Mouse (Mus musculus) limb, embryonic 14.5 days (tissue): Measurements from ENCODE around the gene Smok3c. TPM values are rescaled to one million over a fixed set of nuclear protein-coding genes. Genes with fewer than 3 reads are reported as not detected.

Experiments
- ATAC-seq: fragments of 200-750 bp; cut with Nextera tagmentation; 2 replicates; pipeline ENCODE4 v1.8.0; 2017; ENCODE audit warnings: low read depth, moderate number of reproducible peaks, moderate TSS enrichment; ENCODE audit not compliant: low FRiP score
- DNase-seq: peaks from one replicate; pipeline ENCODE4 v3.0.0-alpha.2; 2015; ENCODE audit warnings: low spot score
- H3K27ac ChIP-seq: fragments of 300-500 bp; sonication (generic); replicated peaks from 2 replicates; pipeline ENCODE4 v1.5.1; 2014; ENCODE audit warnings: low read depth, mild to moderate bottlenecking, low read length, moderate library complexity, mixed read lengths
- H3K27me3 ChIP-seq: fragments of 300-500 bp; sonication (generic); 2 replicates; pipeline ENCODE4 v1.6.1; 2014; ENCODE audit warnings: low read length, mixed read lengths; ENCODE audit not compliant: control insufficient read depth, insufficient read depth
- H3K36me3 ChIP-seq: fragments of 300-500 bp; sonication (generic); 2 replicates; pipeline ENCODE4 v1.6.1; 2014; ENCODE audit warnings: mild to moderate bottlenecking, low read length, moderate library complexity, mixed read lengths; ENCODE audit not compliant: control insufficient read depth, insufficient read depth
- H3K4me1 ChIP-seq: fragments of 300-500 bp; sonication (generic); 2 replicates; pipeline ENCODE4 v1.6.1; 2014; ENCODE audit warnings: antibody characterized with exemption, low read length, mixed read lengths; ENCODE audit not compliant: control insufficient read depth, insufficient read depth
- H3K4me2 ChIP-seq: fragments of 300-500 bp; sonication (generic); replicated peaks from 2 replicates; pipeline ENCODE4 v1.6.1; 2014; ENCODE audit warnings: low read depth, mild to moderate bottlenecking, low read length, moderate library complexity; ENCODE audit not compliant: severe bottlenecking
- H3K4me3 ChIP-seq: fragments of 300-500 bp; sonication (generic); replicated peaks from 2 replicates; pipeline ENCODE4 v1.5.1; 2014; ENCODE audit warnings: low read length
- H3K9ac ChIP-seq: fragments of 300-500 bp; sonication (generic); 2 replicates; pipeline ENCODE4 v1.6.1; 2014; ENCODE audit warnings: mild to moderate bottlenecking, low read depth, low read length, moderate library complexity; ENCODE audit not compliant: severe bottlenecking
- H3K9me3 ChIP-seq: fragments of 300-500 bp; sonication (generic); 2 replicates; pipeline ENCODE4 v1.6.1; 2016; ENCODE audit warnings: low read length; ENCODE audit not compliant: control insufficient read depth
- POLR2A ChIP-seq: fragments of 200-500 bp; IDR thresholded peaks from 2 replicates; pipeline ENCODE4 v1.8.0; 2012; ENCODE audit warnings: inconsistent platforms, mild to moderate bottlenecking, moderate library complexity, borderline replicate concordance; ENCODE audit not compliant: insufficient read depth, insufficient read length; ENCODE audit errors: extremely low read depth
- WGBS: fragments of 180-500 bp; shearing (Covaris S2); extraction: QIAGEN DNeasy Blood & Tissue Kit; methylation state at CpG from one replicate; pipeline ENCODE4 v1.1.7; 2014; 5-methylcytosine and 5-hydroxymethylcytosine counted together
- polyA plus RNA-seq, 2 experiments: library from polyadenylated mRNA; depleted of rRNA in 1 of 2; stranded (reverse) in 1 of 2; unstranded in 1 of 2; fragments of >200 nt; fragmentation: Nextera tagmentation in 1 of 2; extraction: Ambion mirVana in 1 of 2; gene quantifications; 2 replicates each; pipeline versions ENCODE4 v1.2.1 to v1.2.3; 2012 to 2014

Smok3c gene
- polyA plus RNA-seq, 2 experiments: not detected

GRCm38 (mm10) chr5:138083318-138083900, 30.4 kb downstream of the Smok3c start:
- ATAC-seq (no peak), DNase-seq (no peak)
- no peak for TF ChIP-seq POLR2A
- no peak overlapping the region for H3K4me3 ChIP-seq
- no peak overlapping the region for H3K4me2 ChIP-seq
- no peaks in the 10 kb centered on the region for H3K9me3 ChIP-seq
- no peaks in the 10 kb centered on the region; the same call in none of the 2 replicates for H3K4me1 ChIP-seq
- H3K36me3 ChIP-seq: peaks cover 9% of the 10 kb centered on the region; the same call in 1 of the 2 replicates
- 62% methylated on average over 2 of the region's 2 CpGs for WGBS
- no peaks in the 10 kb centered on the region for H3K27me3 ChIP-seq
- no peak overlapping the region for H3K9ac ChIP-seq
- no peak overlapping the region for H3K27ac ChIP-seq

- no peak for DNase-seq
- Histone ChIP-seq H3K4me1 (no peaks in the 10 kb centered on the region; the same call in none of the 2 replicates), H3K9me3 (no peaks in the 10 kb centered on the region), H3K27me3 (no peaks in the 10 kb centered on the region), H3K36me3 (peaks cover 13% of the 10 kb centered on the region), H3K4me2 (no peak overlapping the region), H3K4me3 (no peak overlapping the region; the same call in 1 of the 2 replicates), H3K27ac (no peak overlapping the region), H3K9ac (no peak overlapping the region)
- no peak for ATAC-seq
- TF ChIP-seq POLR2A: no peak
- 86% methylated on average over 2 of the region's 2 CpGs for WGBS
Measured at GRCm38 (mm10) chr5:138083936-138084335, 30.9 kb downstream of the Smok3c start.

- H3K9me3 ChIP-seq: no peaks in the 10 kb centered on the region
- no peak for TF ChIP-seq POLR2A
- no peaks in the 10 kb centered on the region; the same call in none of the 2 replicates for H3K4me1 ChIP-seq
- peak overlapping the region; percentile 98 for H3K9ac ChIP-seq
- 15% methylated on average over 2 of the region's 2 CpGs for WGBS
- peaks cover 18% of the 10 kb centered on the region for H3K36me3 ChIP-seq
- DNase-seq (no peak), ATAC-seq (no peak)
- H3K27me3 ChIP-seq: no peaks in the 10 kb centered on the region
- H3K4me3 ChIP-seq: peak overlapping the region; percentile 95
- peak overlapping the region; percentile 71 for H3K4me2 ChIP-seq
- no peak overlapping the region for H3K27ac ChIP-seq
Measured at GRCm38 (mm10) chr5:138084507-138084906, 31.5 kb downstream of the Smok3c start.

GRCm38 (mm10) chr5:138084996-138085395, 32.0 kb downstream of the Smok3c start, which contains the start of gene Zkscan1:
Gene Zkscan1 (plus strand): TSS chr5:138085084.
- Histone ChIP-seq H3K9ac (peak within 1 kb of the TSS; percentile 98), H3K27ac (peak within 1 kb of the TSS; percentile 82), H3K4me2 (peak within 1 kb of the TSS; percentile 71), H3K4me3 (peak within 1 kb of the TSS; percentile 95), H3K4me1 (no peaks in the 10 kb centered on the region; the same call in none of the 2 replicates), H3K9me3 (no peaks in the 10 kb centered on the region), H3K36me3 (peaks cover 19% of the 10 kb centered on the region), H3K27me3 (no peaks in the 10 kb centered on the region)
- TF ChIP-seq POLR2A: peak; percentile 87; the same call in 1 of the 2 replicates
- ATAC-seq (peak; percentile 96), DNase-seq (peak; percentile 91)
- under 1% methylated on average over 27 of the region's 27 CpGs for WGBS

GRCm38 (mm10) chr5:138085421-138085911, 32.5 kb downstream of the Smok3c start:
- ATAC-seq: no peak
- DNase-seq: peak; percentile 24
- TF ChIP-seq POLR2A: no peak
- Histone ChIP-seq H3K9ac (peak overlapping the region; percentile 98), H3K4me2 (peak overlapping the region; percentile 71), H3K9me3 (no peaks in the 10 kb centered on the region), H3K27ac (peak overlapping the region; percentile 82), H3K27me3 (no peaks in the 10 kb centered on the region), H3K4me1 (no peaks in the 10 kb centered on the region; the same call in none of the 2 replicates), H3K4me3 (peak overlapping the region; percentile 95), H3K36me3 (peaks cover 19% of the 10 kb centered on the region)
- under 1% methylated on average over 18 of the region's 18 CpGs for WGBS
